Mouse (Mus musculus): ENCODE measurements around the gene Cactin.

Gene Cactin

DNA sequence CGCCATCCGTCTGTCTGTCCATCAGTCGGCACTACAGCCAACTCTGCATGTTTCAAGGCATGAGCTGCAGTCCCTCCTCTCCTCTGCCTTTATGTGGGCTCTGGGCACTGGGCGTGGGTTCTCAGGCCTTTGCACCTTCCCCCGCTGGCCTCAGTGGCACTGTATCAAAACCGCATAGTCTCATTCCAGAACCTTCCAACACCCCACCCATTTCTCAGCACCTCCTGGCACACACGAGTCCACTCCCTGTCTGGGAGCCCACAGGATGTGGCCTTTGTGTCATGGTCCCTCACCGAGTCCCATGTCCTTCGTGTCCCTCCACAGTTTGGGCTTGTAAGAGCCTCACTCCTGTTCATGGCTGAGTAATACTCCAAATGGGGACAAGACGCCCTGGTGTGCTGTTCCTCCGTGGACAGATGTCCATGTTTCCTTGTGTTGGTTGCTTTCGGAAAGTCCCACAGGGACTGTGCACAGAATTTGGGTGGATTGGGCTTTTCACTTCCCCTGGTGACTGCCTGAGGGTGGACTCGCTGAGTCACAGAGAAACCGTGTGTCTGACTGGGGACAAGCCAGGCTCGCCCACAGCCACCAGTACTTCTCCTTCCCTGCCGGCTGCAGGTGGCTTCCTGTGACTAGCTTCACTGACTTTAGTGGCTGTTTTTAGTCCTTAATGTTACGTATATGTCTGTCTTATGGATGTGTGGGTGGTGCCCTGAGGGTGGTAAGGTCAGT, 22.4 kb upstream of the Cactin start:
- DNase-seq = peak; percentile 77

DNA sequence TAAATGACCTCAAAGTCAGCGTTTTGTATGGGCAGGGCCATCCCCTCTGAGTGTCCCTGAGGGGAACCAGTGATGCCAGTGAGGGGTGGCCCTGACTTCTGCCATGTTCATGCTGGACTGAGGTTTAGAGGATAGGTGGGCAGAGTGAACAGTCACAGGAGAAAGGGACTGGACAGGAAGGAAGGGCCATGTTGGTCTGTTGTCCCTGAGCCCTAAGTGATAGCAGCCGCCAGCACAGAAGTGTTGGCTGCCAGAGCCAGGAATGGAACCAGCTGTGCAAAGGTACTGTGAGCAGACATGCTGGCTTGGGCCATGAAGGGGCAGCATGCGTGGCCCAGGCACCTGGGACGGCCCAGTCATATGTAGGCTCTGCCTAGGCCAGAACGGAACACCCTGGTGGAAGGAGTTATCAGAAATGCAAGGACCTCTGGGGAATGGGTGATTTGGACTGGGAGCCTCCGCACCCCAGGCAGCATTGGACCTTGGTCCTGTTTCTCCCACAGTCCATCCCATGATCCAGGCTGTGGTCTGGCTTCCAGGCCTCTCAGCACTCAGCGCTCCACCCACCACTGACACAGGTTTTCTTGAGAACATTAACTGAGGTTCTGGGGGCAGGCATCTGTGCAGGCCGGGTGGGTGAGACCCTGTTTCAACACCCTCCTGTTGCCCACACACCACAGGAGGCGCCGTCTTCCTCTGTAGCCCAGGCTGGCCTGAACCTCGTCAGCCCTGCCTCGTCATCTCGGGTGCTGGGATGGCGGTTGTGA, 21.1 kb upstream of the Cactin start:
- no peak for DNase-seq

DNA sequence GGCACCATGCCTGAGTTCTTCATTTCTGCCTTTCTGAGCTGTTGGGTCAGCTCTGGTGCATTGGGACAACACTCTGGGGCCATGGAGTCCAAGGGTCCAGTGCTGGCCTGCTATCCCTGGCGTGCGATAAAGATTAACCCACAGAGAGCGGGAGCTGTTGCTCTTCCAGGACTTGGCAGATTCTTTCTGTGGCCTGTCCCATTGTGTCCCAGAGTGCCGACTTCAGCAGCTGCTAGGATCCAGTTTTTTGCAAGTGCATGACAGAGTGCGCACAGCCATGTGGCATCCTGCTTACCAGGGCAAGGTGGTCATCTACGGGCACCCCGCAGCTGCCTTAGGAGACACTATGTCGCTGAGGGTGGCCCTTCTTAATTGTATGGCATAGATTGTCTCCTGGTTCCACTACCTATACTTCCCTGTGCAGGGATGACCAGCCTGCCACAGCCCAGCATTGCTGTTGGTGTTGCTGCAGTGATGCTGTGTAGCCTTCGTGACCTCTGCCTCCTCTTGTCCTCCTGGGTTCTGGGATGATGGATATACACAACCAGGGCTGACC, 20.5 kb upstream of the Cactin start:
- no peak for DNase-seq

DNA sequence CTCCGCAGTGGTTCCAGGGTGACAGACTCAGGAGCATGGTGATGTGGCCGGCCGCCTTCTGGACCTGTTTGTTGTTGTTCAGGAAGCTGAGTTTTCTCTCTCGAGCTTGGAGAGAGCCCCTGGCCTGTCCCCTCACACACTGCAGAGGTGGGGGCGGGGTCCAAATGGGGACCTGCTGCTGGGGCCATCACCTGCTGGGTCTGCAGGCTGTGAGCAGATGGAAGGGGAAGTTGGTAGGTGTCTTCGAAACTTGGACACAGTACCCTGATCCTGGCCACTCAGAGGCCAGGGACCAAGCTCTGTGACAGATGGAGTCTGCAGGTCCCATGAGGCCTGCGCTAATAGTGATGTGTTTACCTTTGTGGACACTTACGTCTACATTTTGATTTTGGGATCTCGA, 19.6 kb upstream of the Cactin start:
- DNase-seq = no peak

DNA sequence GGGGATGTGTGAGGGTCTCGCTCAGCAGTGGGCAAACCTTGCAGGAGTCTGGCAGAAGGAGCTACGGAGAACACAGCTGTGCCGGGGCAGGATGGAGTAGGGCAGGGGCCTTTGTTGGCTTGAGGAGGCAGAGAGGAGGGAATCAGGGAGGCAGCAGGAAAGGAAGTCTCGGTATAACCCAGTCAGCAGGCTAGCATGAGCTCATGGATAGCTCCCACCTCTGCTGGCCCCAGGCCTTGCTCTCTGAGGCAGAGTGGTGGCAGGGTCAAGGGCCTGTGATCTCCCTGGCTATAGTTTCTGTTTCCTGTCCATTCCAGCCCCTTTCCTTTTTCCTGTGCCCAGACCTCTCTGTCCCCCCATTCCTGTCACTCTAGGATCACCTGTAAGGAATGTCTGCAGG, 18.6 kb upstream of the Cactin start:
- DNase-seq = no peak

DNA sequence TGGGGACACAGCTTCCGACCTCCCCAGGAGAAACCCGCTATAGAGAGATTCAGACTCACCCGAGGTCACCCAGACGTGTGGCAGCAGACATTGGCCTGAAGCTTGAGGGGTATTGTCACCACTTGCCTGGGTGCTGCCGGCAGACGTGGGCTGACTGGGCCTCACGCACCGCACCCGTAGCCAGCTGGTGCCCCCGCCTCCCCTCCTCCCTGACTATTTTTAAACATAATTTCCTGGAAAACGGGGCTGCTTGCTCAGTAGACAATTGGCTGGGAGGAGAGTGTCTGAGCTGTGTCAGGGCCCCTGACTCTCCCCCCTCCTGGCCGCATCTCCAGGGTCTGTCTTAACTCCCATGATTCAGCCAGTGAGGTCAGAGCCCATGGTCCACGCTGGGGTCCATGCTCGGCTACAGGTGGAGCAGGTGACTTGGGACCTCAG, 18.1 kb upstream of the Cactin start:
- DNase-seq = peak; percentile 71

DNA sequence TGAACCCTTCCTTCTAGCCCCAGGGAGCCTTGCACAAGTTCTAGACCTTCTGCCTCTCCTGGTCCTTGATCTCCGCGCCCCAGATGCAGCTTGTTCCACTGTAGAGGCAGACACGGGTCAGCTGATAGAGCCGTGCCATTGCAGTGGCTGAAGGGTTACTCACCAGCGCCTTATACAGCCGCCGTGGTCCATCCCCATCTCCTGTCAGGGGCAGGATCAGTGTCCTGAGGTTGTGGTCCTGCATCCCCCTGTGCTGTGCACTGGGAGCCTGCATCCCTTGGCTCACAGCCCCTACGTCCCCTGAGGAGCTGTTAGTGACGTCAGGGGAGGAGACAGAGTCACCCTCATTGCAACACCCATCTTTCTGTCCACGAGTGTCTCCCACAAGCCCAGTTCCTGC, 17.6 kb upstream of the Cactin start:
- DNase-seq = no peak

DNA sequence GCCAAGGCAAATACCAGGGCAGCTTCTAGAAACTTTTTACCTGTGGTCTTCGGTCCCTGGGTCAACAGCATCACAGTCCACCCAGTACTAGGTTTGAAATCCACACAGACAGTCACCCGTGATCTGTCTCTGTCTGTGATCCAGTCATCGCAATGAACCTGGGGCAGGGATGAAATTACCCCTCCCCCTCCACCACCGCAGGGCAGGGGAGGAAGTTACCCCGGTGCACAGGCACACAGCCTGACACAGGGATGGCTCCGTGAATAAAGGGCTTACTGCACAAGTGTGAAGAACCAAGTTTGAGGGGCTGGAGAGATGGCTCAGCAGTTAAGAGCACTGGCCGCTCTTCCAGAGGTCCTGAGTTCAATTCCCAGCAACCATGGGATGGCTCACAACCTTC, 17.1 kb upstream of the Cactin start:
- DNase-seq = no peak

DNA sequence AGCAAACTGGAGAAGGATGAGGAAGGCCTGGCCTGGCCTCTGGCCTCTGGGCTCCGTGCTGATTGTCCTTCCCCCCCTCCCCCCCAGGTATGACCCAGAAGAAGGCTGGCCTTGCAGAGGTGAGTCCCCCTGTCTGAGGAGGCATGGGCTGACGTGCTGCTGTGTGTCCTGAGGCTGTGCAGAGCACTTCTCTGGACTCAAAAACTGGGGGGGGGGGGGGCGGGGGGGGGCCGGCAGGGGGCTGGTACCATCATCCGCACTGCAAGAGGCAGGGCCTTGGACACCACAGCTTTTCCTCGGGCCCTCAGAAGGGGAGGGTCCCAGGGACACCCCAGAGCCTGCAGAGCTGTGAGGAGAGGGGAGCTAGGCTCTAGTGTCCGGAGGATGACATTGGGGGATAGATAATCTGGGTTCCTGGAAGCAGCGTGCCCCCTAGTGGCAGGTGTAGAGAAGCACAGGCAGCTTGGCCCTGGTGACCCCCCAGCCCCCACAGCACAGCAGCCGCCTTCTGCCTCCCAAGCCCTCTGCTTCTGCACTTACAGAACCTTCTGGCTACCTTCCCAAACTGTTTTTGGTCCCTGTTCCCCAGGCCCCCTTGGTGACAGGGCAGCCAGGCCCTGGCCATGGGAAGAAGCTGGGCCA, 16.2 kb upstream of the Cactin start:
- DNase-seq = no peak

DNA sequence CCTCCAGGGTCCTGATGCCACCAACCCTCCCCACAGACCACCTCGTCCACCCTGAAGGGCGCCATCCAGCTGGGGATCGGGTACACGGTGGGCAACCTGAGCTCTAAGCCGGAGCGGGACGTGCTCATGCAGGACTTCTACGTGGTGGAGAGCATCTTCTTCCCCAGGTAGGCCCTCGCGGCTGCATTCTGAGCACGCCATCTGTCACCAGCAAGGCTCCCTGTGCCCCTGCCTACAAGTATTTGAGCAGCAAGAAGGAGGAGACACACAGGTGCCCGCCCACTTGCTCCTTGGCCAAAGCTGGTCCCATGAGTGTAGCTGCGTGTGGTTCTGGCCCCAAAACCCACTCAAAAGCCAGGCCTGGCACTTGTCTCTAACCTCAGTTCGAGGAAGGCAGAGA, 15.2 kb upstream of the Cactin start:
- DNase-seq = no peak

DNA sequence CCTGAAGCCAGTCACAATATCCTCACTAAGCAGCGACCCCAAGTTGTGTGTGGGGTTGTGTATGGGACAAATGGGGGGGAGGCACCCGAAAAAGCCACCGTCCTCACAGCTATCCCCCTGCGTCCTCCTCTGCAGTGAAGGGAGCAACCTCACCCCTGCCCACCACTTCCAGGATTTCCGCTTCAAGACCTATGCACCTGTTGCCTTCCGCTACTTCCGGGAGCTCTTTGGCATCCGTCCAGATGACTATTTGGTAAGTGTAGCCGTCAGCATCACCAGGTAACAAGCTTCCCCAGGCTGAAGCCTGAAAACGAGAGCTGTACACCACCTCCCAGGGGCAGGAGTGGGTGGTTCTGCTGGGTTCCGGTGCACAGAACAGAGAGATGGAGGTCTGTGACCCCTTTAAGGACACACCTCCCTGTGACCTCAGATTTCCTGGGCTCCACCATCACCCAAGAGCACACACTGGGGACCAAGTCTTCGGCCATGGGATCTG, 14.7 kb upstream of the Cactin start:
- DNase-seq = no peak

DNA sequence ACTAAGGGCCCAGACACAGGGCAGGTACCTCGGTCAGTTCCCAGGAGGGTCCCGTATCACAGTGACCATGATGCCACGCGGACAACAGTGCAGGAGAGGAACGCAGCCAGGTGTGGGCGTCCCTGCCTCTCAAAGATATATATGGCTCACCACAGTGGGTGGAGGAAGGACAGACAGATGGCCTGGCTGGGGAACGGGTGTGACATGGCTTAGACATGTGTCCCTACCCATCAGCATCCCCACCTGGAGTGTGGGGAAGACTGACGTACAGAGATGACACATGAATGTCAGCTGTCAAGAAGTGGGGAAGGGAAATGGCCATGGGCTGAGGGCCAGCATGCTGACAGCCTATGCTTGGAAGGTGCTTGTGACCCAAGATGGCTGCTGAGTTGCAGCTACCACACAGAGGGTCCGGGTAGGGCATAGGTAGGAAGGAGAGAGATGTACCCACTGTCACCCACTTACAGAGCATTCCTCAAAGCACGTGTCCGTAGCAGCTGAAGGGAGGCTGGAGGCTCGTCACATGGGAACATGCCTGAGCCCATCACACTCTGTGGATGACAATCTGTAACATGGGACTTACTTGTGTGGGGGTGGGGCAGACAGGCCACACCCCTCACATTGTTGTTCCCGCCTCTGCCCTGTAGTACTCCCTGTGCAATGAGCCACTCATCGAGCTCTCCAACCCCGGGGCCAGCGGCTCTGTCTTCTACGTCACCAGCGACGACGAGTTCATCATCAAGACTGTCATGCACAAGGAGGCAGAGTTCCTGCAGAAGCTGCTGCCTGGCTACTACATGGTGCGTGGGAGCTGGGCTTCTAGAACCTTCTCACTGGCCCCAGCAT, 13.8 kb upstream of the Cactin start:
- DNase-seq = no peak

DNA sequence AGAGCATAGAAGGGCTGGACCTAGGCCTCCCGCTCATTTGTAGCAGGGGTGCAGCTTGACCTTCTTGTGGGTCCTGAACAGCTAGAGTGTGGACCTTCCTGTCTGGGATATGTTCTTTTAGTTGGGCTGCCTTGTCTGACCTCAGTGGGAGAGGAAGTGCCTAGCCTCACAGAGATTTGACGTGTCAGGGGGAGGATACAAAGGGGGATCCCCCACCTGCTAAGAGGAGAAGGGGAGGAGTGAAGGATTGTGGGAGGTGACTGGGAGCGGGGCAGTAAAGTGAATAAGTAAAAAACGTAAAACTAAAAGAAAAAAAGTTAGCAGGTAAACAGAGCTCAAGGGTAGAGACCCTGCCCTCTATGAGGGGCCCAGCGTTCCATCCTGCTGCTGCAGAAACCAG, 11.3 kb upstream of the Cactin start:
- no peak for DNase-seq

DNA sequence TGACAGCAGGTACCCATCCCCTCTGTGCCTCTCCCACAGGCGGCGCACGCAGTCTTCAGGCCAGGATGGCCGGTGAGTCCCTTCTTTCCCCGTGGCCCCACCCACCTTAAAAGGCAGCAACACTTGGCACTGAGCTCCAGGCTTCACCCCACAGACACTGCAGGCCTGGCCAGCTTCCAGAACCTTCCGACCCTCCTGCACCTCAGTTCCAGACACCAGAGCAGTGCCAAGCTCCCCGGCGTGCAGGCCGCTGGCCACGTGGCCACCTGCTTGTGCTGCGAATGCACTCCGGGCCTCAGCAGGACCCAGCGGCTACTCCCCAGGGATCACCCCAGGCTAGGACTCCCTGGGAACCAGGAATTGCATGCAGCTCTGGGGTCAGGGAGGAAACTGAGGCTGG, 7.3 kb upstream of the Cactin start:
- DNase-seq = no peak

DNA sequence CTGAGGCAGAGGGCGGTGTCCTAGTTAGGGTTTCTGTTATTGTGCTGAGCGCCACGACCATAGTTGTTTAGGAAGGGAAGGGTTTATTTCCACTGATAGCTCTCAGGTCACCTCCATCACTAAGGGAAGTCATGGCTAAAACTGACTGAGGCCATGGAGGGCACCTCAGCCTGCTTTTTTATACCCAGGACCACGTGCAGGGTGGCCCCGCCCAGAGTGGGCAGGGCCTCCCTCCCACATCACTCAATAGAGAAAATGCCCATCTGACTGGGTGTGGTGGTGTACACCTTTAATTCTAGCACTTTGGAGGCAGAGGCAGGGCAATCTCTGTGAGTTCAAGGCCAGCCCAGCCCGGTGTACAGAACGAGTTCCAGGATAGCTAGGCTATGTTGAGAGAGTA, 6.7 kb upstream of the Cactin start:
- no peak for DNase-seq

DNA sequence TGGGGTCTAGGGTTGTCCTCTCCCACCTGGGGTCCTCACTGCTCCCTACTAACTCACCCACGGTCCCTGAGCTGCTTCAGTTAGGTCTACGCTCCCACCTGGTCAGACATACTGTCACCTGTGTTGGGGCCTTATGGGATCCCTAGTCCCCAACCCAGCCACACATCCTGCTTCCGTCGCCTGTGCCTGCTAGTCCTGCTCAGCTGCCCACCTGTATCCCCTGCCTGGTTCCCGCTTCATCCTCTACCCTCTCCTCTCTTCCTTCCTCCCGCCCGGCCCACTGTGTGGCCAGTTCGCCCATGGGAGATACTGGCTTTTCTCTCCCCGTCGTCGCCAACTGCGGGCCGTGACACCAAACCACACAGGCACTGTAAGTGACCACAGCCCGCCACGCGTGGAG, 5.3 kb upstream of the Cactin start:
- DNase-seq = no peak

DNA sequence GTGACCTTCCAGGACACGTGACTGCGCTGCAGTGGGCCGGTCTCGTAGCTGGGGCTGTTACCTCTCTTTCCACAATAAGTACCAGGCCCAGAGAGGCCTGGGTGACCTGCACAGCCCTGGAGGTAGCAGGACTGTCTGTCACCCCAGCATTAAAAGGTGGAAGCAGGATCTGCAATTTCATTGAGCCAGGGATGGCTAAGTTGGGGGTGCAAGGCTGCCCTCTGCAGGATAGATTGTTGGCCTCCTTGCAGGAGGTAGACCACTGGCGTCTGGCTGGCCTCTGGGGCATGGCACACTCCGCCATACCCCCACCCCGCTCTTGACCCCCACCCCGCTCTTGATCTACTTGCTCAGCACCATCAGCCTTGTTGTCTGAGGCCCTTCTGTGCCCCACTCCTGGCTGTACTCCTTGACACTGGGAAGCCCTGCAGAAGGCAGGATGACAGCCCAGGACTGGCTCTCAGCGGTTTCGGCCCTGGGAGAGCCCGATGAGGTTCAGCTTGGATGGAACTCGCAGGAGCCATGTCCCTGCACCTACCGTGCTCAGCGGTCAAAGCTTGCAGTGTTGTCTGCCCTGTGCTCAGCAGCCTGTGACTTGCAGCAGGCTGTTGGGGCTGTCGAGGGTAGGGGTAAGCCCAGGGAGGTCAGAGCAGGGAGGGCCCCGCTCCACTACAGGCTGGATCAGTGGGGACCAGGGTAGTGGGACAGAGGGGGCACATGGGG, 4.4 kb upstream of the Cactin start:
- no peak for DNase-seq

DNA sequence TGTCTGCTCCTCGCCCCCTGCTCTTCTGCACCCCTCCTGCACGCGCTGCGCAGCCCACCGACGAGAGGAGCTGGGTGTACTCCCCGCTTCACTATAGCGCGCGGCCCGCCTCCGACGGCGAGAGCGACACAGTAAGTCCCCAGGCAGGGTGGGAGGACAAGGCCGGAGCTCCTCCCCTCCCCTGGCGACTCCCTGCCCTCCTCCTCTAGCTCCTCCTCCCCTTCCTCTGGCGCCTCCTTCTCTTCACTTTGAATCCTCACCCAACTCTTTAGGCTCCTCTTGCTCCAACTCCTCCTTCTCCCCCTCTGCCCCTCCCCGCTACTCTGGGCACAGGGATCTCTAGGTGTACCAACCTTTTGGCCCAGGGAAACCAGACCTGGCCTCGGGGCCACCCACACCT, 3.6 kb upstream of the Cactin start:
- no peak for DNase-seq

DNA sequence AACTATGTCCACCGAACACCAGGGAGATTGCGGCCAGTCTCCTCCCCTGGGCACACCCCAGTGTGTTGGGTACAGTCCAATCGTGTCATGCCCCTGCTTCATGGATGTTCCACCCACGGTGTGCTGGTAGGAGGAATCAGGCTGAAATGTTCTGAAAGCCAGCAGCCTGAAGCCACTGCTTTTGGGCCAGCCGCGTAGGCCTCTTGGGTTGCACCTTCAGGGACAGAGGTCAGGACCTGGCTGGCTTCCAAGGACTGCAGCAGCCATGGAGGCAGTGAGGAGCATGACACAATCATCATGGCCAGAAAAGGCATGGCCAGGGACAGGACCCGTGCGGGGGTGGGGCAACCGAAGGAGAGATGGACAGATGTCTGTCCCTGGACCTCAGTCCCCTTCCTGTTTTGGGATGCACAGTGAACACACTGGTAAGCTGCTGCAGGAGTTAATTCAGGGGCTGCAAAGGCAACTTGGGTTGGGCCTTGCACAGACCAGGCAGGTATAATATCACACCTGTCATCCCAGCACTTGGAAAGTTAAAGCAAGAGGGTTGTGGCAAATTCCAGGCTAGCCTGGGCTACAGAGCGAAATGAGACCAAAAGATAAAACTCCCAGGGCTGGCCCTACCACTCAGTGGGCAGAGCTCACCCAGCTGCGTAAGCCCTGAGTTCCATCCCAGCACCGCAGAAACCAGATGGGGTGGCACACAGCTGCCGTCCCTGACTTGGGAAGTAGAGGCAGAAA, 2.1 kb upstream of the Cactin start:
- DNase-seq = no peak

DNA sequence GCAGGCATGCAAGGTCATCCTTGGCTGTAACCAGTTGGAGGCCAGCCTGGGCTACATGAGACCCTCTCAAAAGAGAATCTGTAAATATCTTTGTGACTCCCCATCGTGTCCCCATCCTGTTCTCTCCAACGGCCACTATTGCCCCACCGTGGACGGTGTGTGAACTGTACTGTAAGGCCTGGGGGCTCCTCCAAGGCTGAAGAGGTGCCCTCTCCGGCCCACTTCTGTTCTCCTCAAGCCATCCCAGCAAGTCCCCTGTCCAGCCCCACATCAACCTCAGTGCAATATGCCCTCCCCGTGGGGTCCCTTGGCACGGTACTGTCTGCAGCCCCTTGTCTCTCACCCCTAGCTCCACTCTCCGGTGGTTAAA, 1.6 kb upstream of the Cactin start:
- DNase-seq = no peak

All from right cerebral cortex, postnatal 25 days (tissue).